Mouse (Mus musculus): ENCODE data around the gene Fhl3.
A peak's percentile ranks its signal among the peaks of the same experiment; 100 is the strongest.
"Not testable (repeated sequence)": the region's sequence is repeated elsewhere in the genome, so short reads cannot be mapped to it uniquely, and the experiment has no call there.

The Fhl3 gene

GRCm38 (mm10) chr4:124708200-124708517 lies 7.7 kb downstream of the Fhl3 start:
- not testable (repeated sequence) for DNase-seq (ENCODE audit: inconsistent age in 2 of 2, low spot score in 1 of 2)

- peak; percentile 97 to 98 for DNase-seq (ENCODE audit: inconsistent age in 2 of 2, low spot score in 1 of 2)
These were observed 8.3 kb downstream of the Fhl3 start for GRCm38 (mm10) chr4:124708518-124709477.

GRCm38 (mm10) chr4:124709961-124710446 lies 9.5 kb downstream of the Fhl3 start:
- peak; percentile 75 to 88 for DNase-seq (ENCODE audit: inconsistent age in 2 of 2, low spot score in 1 of 2)

- DNase-seq (ENCODE audit: inconsistent age in 2 of 2, low spot score in 1 of 2), result peak in 1 of 2 experiments; percentile 85
These were observed 10.3 kb downstream of the Fhl3 start for GRCm38 (mm10) chr4:124710776-124711291.

GRCm38 (mm10) chr4:124712618-124713017 lies 12.1 kb downstream of the Fhl3 start:
- no peak for DNase-seq (ENCODE audit: inconsistent age in 2 of 2, low spot score in 1 of 2)

- DNase-seq (ENCODE audit: inconsistent age in 2 of 2, low spot score in 1 of 2), result not testable (repeated sequence)
These were observed 13.3 kb downstream of the Fhl3 start for GRCm38 (mm10) chr4:124713850-124714249.

GRCm38 (mm10) chr4:124714545-124715481 lies 14.3 kb downstream of the Fhl3 start, which contains the start of gene Sf3a3:
TSS of gene Sf3a3 (plus strand) at chr4:124714776.
- DNase-seq (ENCODE audit: inconsistent age in 2 of 2, low spot score in 1 of 2), result peak; percentile 95 to 98

GRCm38 (mm10) chr4:124719101-124719500 lies 18.6 kb downstream of the Fhl3 start:
- DNase-seq (ENCODE audit: inconsistent age in 2 of 2, low spot score in 1 of 2), result no peak

GRCm38 (mm10) chr4:124726121-124726520 lies 25.6 kb downstream of the Fhl3 start:
- no peak for DNase-seq (ENCODE audit: inconsistent age in 2 of 2, low spot score in 1 of 2)

- DNase-seq (ENCODE audit: inconsistent age in 2 of 2, low spot score in 1 of 2), result no peak
These were observed 36.5 kb downstream of the Fhl3 start for GRCm38 (mm10) chr4:124736952-124737351.

GRCm38 (mm10) chr4:124737486-124737885 lies 37.0 kb downstream of the Fhl3 start:
- DNase-seq (ENCODE audit: inconsistent age in 2 of 2, low spot score in 1 of 2), result no peak

GRCm38 (mm10) chr4:124738013-124738412 lies 37.5 kb downstream of the Fhl3 start:
- DNase-seq (ENCODE audit: inconsistent age in 2 of 2, low spot score in 1 of 2), result peak in 1 of 2 experiments; percentile 38

GRCm38 (mm10) chr4:124738783-124739182 lies 38.3 kb downstream of the Fhl3 start:
- DNase-seq (ENCODE audit: inconsistent age in 2 of 2, low spot score in 1 of 2), result no peak

- DNase-seq (ENCODE audit: inconsistent age in 2 of 2, low spot score in 1 of 2), result peak; percentile 83 to 95
These were observed 41.2 kb downstream of the Fhl3 start, which contains the start of gene Inpp5b for GRCm38 (mm10) chr4:124741376-124742343. TSS of gene Inpp5b (plus strand) at chr4:124741850.

GRCm38 (mm10) chr4:124742839-124743238 lies 42.3 kb downstream of the Fhl3 start:
- no peak for DNase-seq (ENCODE audit: inconsistent age in 2 of 2, low spot score in 1 of 2)

GRCm38 (mm10) chr4:124746577-124746976 lies 46.1 kb downstream of the Fhl3 start:
- no peak for DNase-seq (ENCODE audit: inconsistent age in 2 of 2, low spot score in 1 of 2)

GRCm38 (mm10) chr4:124747851-124748250 lies 47.4 kb downstream of the Fhl3 start:
- no peak for DNase-seq (ENCODE audit: inconsistent age in 2 of 2, low spot score in 1 of 2)

- peak; percentile 98 to 99 for DNase-seq (ENCODE audit: inconsistent age in 2 of 2, low spot score in 1 of 2)
These were observed 51.1 kb downstream of the Fhl3 start for GRCm38 (mm10) chr4:124751300-124752250.

Measured in adrenal gland, adult (tissue).